Mouse (Mus musculus) heart, embryonic 13.5 days (tissue): ENCODE measurements at regions not wholly inside any gene's neighbourhood (a gene's known extent, or its start where the extent isn't known, plus 50 kb on each side); places are given as distances from the start of the nearest gene placed in this dataset.

Source experiments
- ATAC-seq: fragments of 200-750 bp; cut with Nextera tagmentation; 2 replicates; pipeline ENCODE4 v1.8.0; 2017; ENCODE audit warnings: moderate TSS enrichment; ENCODE audit not compliant: insufficient number of reproducible peaks, low FRiP score, low TSS enrichment; ENCODE audit errors: extremely low read depth
- H3K27ac ChIP-seq: fragments of 300-500 bp; sonication (generic); replicated peaks from 2 replicates; pipeline ENCODE4 v1.5.1; 2015; ENCODE audit warnings: moderate library complexity, mild to moderate bottlenecking, inconsistent platforms
- H3K27me3 ChIP-seq: fragments of 300-500 bp; sonication (generic); replicated peaks from 2 replicates; pipeline ENCODE4 v1.6.1; 2015; ENCODE audit warnings: mild to moderate bottlenecking, inconsistent platforms
- H3K36me3 ChIP-seq: fragments of 300-500 bp; sonication (generic); 2 replicates; pipeline ENCODE4 v1.6.1; 2015; ENCODE audit warnings: mild to moderate bottlenecking, inconsistent platforms
- H3K4me1 ChIP-seq: fragments of 300-500 bp; sonication (generic); 2 replicates; pipeline ENCODE4 v1.6.1; 2015; ENCODE audit warnings: inconsistent platforms
- H3K4me2 ChIP-seq: fragments of 300-500 bp; sonication (generic); 2 replicates; pipeline ENCODE4 v1.6.1; 2015; ENCODE audit warnings: inconsistent platforms, mild to moderate bottlenecking, moderate library complexity
- H3K4me3 ChIP-seq: fragments of 300-500 bp; sonication (generic); 2 replicates; pipeline ENCODE4 v1.5.1; 2015; ENCODE audit warnings: moderate library complexity, mild to moderate bottlenecking, inconsistent platforms
- H3K9ac ChIP-seq: fragments of 300-500 bp; sonication (generic); 2 replicates; pipeline ENCODE4 v1.6.1; 2015; ENCODE audit warnings: inconsistent platforms, mild to moderate bottlenecking, moderate library complexity
- H3K9me3 ChIP-seq: fragments of 300-500 bp; sonication (generic); 2 replicates; pipeline ENCODE4 v1.6.1; 2016; ENCODE audit warnings: inconsistent platforms
- WGBS: fragments of 180-500 bp; shearing (Covaris S2); methylation state at CpG from one replicate; pipeline ENCODE4 v1.1.7; 2015; ENCODE audit warnings: mixed read lengths; 5-methylcytosine and 5-hydroxymethylcytosine counted together

DNA sequence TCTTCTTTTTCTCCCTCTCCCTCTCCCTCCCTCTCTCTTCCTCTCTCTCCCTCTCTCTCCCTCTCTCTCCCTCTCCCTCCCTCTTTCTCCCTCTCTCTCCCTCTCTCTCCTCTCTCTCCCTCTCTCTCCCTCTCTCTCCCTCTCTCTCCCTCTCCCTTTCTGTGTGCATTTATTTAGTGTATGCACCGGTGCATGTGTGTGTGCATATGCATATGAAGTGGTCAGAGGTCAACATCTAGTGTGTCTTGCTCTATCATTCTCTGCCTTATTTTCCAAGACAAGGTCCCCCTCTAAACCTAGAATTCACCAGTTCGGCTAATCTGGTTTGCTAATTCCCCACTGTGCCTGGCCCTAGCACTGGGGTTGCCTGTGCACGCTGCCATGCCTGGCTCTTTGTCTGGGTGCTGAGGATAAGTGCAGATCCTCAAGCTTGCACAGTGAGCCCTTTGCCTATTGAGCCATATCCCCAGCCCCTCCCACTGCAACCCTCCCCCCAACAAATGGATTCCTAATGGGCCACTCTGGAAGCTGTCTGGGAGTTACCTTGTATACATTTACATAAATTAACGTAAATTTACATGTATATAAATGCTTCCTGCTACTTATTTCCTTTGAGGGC lies 54.8 kb upstream of the Sorl1 start:
- H3K4me3 ChIP-seq: no peak overlapping the region
- H3K27ac ChIP-seq: no peak overlapping the region
- H3K9me3 ChIP-seq: no peaks in the 10 kb centered on the region
- no peak overlapping the region for H3K4me2 ChIP-seq
- no peaks in the 10 kb centered on the region for H3K36me3 ChIP-seq
- WGBS: 47% methylated on average over 4 of the region's 4 CpGs
- H3K4me1 ChIP-seq: peaks cover 7% of the 10 kb centered on the region
- H3K27me3 ChIP-seq: no peaks in the 10 kb centered on the region
- no peak overlapping the region for H3K9ac ChIP-seq
- no peak for ATAC-seq

- no peak overlapping the region for H3K4me2 ChIP-seq
- H3K36me3 ChIP-seq: no peaks in the 10 kb centered on the region
- 38% methylated on average over 2 of the region's 2 CpGs for WGBS
- no peak overlapping the region for H3K4me3 ChIP-seq
- H3K27ac ChIP-seq: no peak overlapping the region
- H3K9me3 ChIP-seq: no peaks in the 10 kb centered on the region
- no peak overlapping the region for H3K9ac ChIP-seq
- ATAC-seq: no peak
- H3K27me3 ChIP-seq: no peaks in the 10 kb centered on the region
- no peaks in the 10 kb centered on the region for H3K4me1 ChIP-seq
Observed at GRCm38 (mm10) chr9:42174349-42174955, 50.4 kb upstream of the Sorl1 start.
